Mouse (Mus musculus) urinary bladder, adult 18-20 months (tissue): ENCODE results near the gene Bglap.
A peak's percentile ranks its signal among the peaks of the same experiment; 100 is the strongest.

Experiments
- DNase-seq, 2 experiments: peaks; one replicate each; pipeline ENCODE4 v3.0.0; 2022; ENCODE audit warnings: low spot score in 2 of 2, mixed read lengths in 2 of 2

Bglap gene

DNA sequence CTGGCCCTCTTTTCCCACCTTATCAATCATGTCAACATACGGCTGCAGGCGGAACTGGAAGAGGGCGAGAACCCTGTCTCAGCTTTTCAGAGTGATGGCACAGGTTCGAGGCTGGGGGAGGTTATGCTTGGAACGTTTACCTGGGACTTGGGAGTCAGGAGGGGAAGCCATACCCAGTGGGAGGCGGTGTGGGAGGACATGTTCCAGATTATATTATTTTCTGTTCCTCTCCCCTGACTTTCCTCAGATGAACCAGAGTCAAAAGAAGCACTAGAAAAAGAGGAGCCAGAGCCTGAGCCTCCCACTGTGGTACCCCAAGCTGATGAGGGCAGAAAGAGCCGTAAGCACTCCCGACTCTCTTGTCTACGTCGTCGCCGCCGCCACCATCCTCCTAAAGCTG lies 33.5 kb downstream of the Bglap start:
- no peak for DNase-seq

DNA sequence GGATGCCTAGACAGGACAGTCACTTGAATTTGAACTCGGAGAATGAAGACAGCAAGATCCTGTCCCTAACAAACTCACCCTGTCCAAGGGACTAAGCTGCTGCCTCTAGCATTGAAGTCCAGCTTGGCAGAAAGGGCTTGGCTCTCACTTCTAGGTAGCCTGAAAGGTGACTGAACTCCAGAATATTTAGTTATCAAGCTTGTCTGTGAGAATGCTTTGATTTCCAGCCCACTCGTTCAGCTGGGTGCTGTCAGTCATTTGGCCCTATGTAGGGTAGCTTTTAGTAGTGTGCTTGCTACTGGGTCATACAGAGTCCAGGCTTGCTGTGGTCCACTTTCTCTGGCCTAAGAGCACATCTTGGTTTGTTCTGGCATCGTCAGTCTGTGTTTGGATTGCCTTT lies 45.3 kb downstream of the Bglap start:
- DNase-seq = no peak

DNA sequence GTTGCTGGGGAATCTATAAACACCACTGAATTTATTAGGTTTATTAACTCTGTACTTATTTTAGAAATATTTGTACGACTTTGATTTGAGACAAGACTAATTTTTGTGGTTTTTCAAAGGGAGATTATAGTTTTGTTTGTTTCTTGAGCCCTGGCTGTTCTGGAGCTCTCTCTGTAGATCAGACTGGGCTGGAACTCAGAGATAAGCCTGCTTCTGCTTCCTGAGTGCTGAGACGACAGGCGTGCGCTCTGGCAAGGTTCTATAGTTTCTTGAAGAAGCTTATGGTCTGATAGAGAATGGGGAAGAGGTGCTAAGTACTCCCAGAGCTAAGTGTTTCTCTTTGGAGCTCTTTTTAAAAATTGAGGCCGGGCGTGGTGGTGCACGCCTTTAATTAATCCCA lies 45.9 kb downstream of the Bglap start:
- no peak for DNase-seq

DNA sequence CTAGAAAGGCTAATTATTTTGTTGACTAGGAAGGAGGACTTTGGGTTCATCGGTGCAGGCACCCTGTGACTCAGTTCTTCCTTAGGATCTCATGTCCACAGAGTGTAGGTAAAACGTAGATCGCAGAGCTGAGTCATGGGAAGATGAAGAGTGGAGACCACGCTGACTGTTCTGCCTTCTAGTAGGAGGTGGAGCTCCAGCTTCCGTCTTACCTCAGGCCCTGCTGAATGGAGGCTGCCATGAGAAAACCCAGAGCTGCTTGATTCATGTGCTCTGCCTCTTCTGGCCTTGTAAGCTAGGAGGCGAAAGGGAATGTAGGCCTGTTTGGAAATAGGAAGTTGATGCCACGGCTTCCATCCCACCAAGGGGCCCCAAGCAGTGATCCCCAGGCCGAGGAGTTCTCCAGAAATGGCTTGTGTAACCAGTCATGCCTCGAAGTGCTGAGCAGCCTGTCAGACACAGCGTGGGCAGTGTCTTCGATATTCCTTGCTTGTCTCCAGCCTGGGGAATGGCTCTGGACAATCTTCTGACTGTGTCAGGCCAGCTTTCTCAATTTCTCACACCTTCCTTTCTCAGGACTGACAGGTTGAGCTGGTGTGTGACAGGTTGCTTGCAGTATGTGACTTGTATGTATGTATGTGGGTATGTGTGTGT lies 46.8 kb downstream of the Bglap start:
- no peak for DNase-seq

DNA sequence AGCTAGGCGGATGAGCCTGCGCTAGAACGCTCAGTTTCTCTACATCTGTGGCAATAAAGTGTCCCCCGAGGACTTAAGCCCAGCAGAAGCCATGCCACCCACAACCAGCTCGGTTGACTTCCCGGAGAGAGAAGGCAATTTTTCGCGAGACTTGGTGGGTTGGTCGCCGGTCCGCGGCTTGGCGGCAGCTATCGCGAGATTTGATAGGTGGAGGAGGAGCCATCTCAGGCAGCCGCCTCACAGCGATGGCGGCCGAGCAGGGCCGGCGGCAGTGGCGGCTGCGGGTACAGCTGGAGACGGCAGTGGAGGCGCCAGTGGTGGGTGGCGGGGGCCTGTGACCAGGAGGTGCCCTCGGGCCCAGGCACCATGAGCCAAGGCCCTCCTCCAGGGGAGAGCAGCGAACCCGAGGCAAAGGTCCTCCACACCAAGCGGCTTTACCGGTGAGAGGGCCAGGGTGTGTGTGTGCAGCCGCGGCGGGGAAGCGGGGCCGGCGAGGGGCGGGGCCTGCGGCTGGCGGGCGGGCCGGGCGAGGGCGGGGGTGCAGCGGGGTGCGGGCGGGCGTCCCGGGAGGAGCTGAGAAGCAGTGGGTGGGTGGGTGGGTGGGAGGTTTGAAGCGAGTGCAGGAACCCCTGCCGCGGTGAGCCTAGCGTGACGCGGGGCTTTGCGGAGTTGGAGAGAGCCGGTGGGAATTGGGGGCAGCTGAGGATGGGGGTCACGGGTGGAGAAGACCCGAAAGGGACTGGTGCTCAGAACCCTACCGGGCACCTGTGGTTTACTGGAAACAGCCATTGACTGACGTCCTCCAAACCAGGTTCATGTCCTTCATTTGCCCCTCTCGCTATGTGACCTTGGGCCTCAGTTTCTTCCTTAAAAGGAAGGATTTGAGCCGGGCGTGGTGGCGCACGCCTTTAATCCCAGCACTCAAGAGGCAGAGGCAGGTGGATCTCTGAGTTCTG lies 47.9 kb downstream of the Bglap start, which contains the start of the genes Tmem79 and Smg5:
Tmem79 (minus strand) TSS at position 91 of the 956 bp plus-strand sequence.
Smg5 (plus strand) TSS at position 203 of the 956 bp plus-strand sequence.
- DNase-seq = peak; percentile 92 to 96

DNA sequence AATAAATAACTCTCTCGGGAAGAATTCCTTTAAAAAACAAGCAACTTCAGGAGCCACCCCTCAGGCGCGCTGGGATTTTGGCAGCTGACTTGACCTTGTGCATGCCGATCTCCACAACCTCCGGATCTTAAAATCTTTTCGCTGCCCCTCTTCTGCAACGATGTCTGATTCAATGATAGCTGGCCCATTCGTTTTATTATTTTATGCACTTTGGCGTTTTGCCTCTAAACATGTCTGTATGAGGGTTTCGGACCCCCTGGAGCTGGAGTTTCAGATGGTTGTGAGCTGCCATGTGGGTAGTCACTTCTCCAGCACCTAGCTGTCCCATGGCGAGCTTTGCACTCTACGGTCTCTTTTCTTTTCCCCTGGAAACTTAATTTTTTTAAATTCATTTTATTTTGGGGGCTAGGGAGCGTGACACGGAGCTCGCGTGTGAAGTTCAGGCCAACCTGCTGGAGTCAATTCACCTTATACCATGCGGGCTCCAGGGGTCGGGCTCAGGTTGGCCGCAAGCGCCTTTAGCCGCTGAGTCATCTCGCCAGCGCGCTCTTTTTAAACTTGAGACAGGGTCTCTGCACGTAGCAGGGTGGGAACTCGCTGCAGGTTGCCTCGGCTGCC lies 48.7 kb downstream of the Bglap start:
- no peak for DNase-seq

DNA sequence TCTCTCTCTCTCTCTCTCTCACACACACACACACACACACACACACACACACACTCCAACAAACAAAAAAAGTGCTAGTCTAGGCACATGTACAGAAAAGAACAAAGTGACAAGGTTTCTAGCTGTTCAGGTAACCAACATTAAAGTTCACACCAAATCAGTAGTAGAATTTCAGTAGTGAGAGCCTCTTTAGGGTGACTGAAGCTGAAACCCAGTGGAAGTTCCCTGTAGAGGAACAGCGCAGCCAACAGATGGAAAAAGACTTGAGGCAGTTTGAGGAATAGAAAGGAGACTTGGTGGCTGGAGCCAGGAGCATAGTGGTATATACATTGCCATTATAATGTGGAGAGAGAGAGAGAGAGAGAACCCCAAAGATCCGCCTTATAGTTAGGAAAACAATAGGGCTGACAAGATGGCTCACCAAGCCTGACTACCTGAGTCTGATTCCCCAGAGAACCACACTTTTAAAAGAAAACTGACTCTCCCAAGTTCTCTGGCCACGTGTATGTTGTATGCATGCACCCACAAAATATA lies 49.3 kb downstream of the Bglap start:
- no peak for DNase-seq

DNA sequence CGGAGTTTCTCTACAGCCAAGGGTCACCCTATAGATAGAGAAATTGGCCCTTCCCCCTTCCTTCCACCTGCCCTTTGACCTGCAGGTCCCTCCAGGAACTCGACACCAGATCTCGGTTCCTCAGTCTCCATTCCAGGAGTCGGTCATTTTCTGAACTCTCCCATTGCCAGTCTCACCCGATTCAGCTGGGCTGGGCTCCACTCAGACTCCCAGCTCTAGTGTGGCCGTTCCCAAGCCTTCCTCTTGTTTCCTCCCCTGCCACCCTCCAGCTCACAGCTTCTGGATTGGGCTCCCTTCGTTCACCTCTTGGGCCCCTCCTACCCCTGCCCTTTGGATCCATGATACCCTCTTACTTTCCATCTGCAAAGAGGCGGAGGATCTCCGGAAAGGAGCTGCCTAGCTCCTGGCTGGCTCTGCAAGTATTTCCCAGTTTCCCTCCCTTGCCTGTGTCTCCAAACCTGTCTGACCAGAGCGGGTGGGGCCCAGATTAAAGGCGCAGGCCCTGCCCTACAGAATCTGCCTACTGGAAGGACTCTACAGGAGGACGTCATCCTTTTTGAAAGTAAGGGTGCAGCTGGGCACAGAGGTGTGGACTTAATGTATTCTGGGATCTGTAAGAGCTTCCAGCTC lies 50.1 kb downstream of the Bglap start:
- DNase-seq = peak; percentile 52 to 59
